Mouse (Mus musculus) lung, postnatal 0 days (tissue): ENCODE measurements around the gene Dnajc4. TPM values are rescaled to one million over a fixed set of nuclear protein-coding genes. Genes with fewer than 3 reads are reported as not detected.

ENCODE experiments used
- ATAC-seq: fragments of 200-750 bp; cut with Nextera tagmentation; 2 replicates; pipeline ENCODE4 v1.8.0; 2017; ENCODE audit warnings: moderate library complexity
- DNase-seq: peaks from one replicate; pipeline ENCODE4 v3.0.0-alpha.2; 2016; ENCODE audit warnings: low spot score
- H3K27ac ChIP-seq: fragments of 300-500 bp; sonication (generic); 2 replicates; pipeline ENCODE4 v1.5.1; 2014; ENCODE audit warnings: antibody characterized with exemption, mild to moderate bottlenecking, low read length, mixed read lengths
- H3K27me3 ChIP-seq: fragments of 300-500 bp; sonication (generic); replicated peaks from 2 replicates; pipeline ENCODE4 v1.6.1; 2014; ENCODE audit warnings: low read length, mixed read lengths; ENCODE audit not compliant: insufficient read depth
- H3K36me3 ChIP-seq: fragments of 300-500 bp; sonication (generic); 2 replicates; pipeline ENCODE4 v1.6.1; 2014; ENCODE audit warnings: low read length, mixed read lengths; ENCODE audit not compliant: insufficient read depth
- H3K4me1 ChIP-seq: fragments of 300-500 bp; sonication (generic); 2 replicates; pipeline ENCODE4 v1.6.1; 2014; ENCODE audit warnings: antibody characterized with exemption, low read depth, low read length, mixed read lengths; ENCODE audit not compliant: insufficient read depth
- H3K4me2 ChIP-seq: fragments of 300-500 bp; sonication (generic); replicated peaks from 2 replicates; pipeline ENCODE4 v1.6.1; 2014; ENCODE audit warnings: low read depth, mild to moderate bottlenecking, low read length, moderate library complexity, mixed read lengths
- H3K4me3 ChIP-seq: fragments of 300-500 bp; sonication (generic); 2 replicates; pipeline ENCODE4 v1.5.1; 2014; ENCODE audit warnings: low read depth, low read length
- H3K9ac ChIP-seq: fragments of 300-500 bp; sonication (generic); replicated peaks from 2 replicates; pipeline ENCODE4 v1.6.1; 2014; ENCODE audit warnings: low read depth, mild to moderate bottlenecking
- H3K9me3 ChIP-seq: fragments of 300-500 bp; sonication (generic); 2 replicates; pipeline ENCODE4 v1.6.1; 2016; ENCODE audit warnings: low read length, mixed read lengths
- CTCF ChIP-seq: IDR thresholded peaks from 2 replicates; pipeline ENCODE4 v1.5.1; 2016; ENCODE audit warnings: antibody characterized with exemption, mild to moderate bottlenecking
- EP300 ChIP-seq: IDR thresholded peaks from 2 replicates; pipeline ENCODE4 v1.6.1; 2016; ENCODE audit warnings: antibody characterized with exemption, mild to moderate bottlenecking, control low read depth
- WGBS: fragments of 180-500 bp; shearing (Covaris S2); extraction: QIAGEN DNeasy Blood & Tissue Kit; methylation state at CpG from one replicate; pipeline ENCODE4 v1.1.7; 2014; 5-methylcytosine and 5-hydroxymethylcytosine counted together
- polyA plus RNA-seq: library from polyadenylated mRNA; unstranded; fragments of >200 nt; fragmentation: Nextera tagmentation; extraction: Ambion mirVana; gene quantifications from 2 replicates; pipeline ENCODE4 v1.2.1, GENCODE M21; 2015

Dnajc4 gene
- polyA plus RNA-seq, 1 experiment from 2014 or later: 32.7 TPM

DNA sequence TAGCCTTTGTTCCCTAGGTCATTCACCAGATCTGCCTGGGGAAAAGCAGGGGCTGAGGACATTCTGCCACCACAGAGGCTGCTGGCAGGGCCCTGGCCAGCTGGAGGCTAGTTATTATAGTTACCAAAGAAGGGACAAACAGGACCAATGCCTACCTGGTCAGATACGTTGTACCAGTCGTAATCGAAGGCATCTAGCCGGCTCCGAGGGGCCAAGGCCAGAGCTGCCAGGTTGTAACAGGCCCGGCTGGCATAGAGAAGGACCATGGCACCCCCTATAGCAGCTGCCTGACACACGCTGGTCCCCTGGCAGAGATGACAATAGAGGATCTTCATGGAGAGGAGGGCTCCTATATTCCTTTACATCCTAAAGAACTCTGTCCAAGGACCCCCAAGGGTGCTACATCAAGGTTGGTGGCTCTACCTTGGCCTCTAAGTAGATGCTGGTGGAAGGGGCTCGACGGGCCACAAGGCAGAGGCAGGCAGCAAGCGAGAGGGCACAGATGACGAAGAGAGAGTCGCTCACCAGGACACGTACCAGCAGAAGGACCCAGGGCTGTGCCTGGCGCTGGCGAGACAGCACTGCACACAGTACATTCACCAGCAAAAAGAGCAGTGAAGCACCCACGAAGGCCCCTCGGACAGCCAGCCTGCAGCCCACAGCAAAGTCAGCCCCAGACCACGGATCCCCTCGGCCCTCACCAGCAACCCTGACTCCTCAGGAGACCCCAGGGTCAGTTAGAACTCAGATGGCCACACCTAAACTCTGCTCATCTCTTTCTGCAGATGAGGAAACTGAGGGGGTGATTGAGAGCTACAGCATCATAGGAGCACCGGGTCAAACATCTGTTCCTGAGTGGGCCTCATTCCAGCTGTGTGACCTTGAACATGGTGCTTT, 53.0 kb downstream of the Dnajc4 start:
- ATAC-seq (no peak), DNase-seq (no peak)
- Histone ChIP-seq H3K27me3 (peaks cover 15% of the 10 kb centered on the region; the same call in 1 of the 2 replicates), H3K4me1 (peaks cover 4% of the 10 kb centered on the region), H3K27ac (no peak overlapping the region), H3K36me3 (no peaks in the 10 kb centered on the region), H3K9me3 (no peaks in the 10 kb centered on the region), H3K9ac (no peak overlapping the region), H3K4me3 (no peak overlapping the region), H3K4me2 (no peak overlapping the region)
- no peak for TF ChIP-seq EP300
- no peak for TF ChIP-seq CTCF
- WGBS: 86% methylated on average over 20 of the region's 20 CpGs

Other genes with a start within 250 kb of the Dnajc4 start
- gene Rps6ka4, start 151.9 kb downstream of the Dnajc4 start, polyA plus RNA-seq: 36.7 and 40.6 TPM in 2 replicates
- gene Ccdc88b, start 134.4 kb downstream of the Dnajc4 start, polyA plus RNA-seq: 2.9 and 6.3 TPM in 2 replicates
- gene Trmt112, start 82.9 kb downstream of the Dnajc4 start, polyA plus RNA-seq: 89.0 and 93.3 TPM in 2 replicates
- gene Prdx5, start 82.5 kb downstream of the Dnajc4 start, polyA plus RNA-seq: 437 and 450 TPM in 2 replicates
- gene Esrra, start 70.8 kb downstream of the Dnajc4 start, polyA plus RNA-seq: 9.8 and 12.8 TPM in 2 replicates
- gene Catsperz, start 67.2 kb downstream of the Dnajc4 start, polyA plus RNA-seq: 1.7 and 2.4 TPM in 2 replicates
- gene Kcnk4, start 58.1 kb downstream of the Dnajc4 start, polyA plus RNA-seq: 0.12 and 0.30 TPM in 2 replicates
- 106 TPM in 2 replicates for gene Bad, start 50.7 kb downstream of the Dnajc4 start, polyA plus RNA-seq
- gene Gpr137, start 50.1 kb downstream of the Dnajc4 start, polyA plus RNA-seq: 33.5 and 35.9 TPM in 2 replicates
- 60.5 and 62.7 TPM in 2 replicates for gene Ppp1r14b, start 17.6 kb downstream of the Dnajc4 start, polyA plus RNA-seq
- 33.6 and 40.7 TPM in 2 replicates for gene Plcb3, start 16.1 kb downstream of the Dnajc4 start, polyA plus RNA-seq
- 105 and 107 TPM in 2 replicates for gene Fkbp2, start 12.1 kb downstream of the Dnajc4 start, polyA plus RNA-seq
- 27.1 and 28.1 TPM in 2 replicates for gene Vegfb, start 4.9 kb downstream of the Dnajc4 start, polyA plus RNA-seq
- 21.0 and 24.9 TPM in 2 replicates for gene Nudt22, start 3.5 kb upstream of the Dnajc4 start, polyA plus RNA-seq
- gene Trpt1, start 3.6 kb upstream of the Dnajc4 start, polyA plus RNA-seq: 11.0 and 11.5 TPM in 2 replicates
- gene Fermt3, start 26.9 kb upstream of the Dnajc4 start, polyA plus RNA-seq: 15.8 and 16.0 TPM in 2 replicates
- 51.8 and 58.5 TPM in 2 replicates for gene Stip1, start 47.4 kb upstream of the Dnajc4 start, polyA plus RNA-seq
- 16.0 and 19.4 TPM in 2 replicates for gene Macrod1, start 64.2 kb upstream of the Dnajc4 start, polyA plus RNA-seq
- 0.17 and 0.19 TPM in 2 replicates for gene Flrt1, start 113.2 kb upstream of the Dnajc4 start, polyA plus RNA-seq
- 107 and 119 TPM in 2 replicates for gene Otub1, start 213.7 kb upstream of the Dnajc4 start, polyA plus RNA-seq
- 889 and 976 TPM in 2 replicates for gene Cox8a, start 225.0 kb upstream of the Dnajc4 start, polyA plus RNA-seq
- gene Naa40, start 248.6 kb upstream of the Dnajc4 start, polyA plus RNA-seq: 16.6 and 17.7 TPM in 2 replicates